Mouse (Mus musculus) intestine, embryonic 15.5 days (tissue): ENCODE results near the gene Ddx27. TPM values are rescaled to one million over a fixed set of nuclear protein-coding genes. Genes with fewer than 3 reads are reported as not detected.

Experiments
- ATAC-seq: fragments of 200-750 bp; cut with Nextera tagmentation; 2 replicates; pipeline ENCODE4 v1.8.0; 2017; ENCODE audit warnings: moderate TSS enrichment, moderate library complexity
- H3K27ac ChIP-seq: fragments of 300-500 bp; sonication (generic); 2 replicates; pipeline ENCODE4 v1.5.1; 2015; ENCODE audit warnings: mild to moderate bottlenecking, inconsistent platforms
- H3K27me3 ChIP-seq: fragments of 300-500 bp; sonication (generic); replicated peaks from 2 replicates; pipeline ENCODE4 v1.6.1; 2015; ENCODE audit warnings: inconsistent platforms
- H3K36me3 ChIP-seq: fragments of 300-500 bp; sonication (generic); 2 replicates; pipeline ENCODE4 v1.6.1; 2015; ENCODE audit warnings: inconsistent platforms
- H3K4me1 ChIP-seq: fragments of 300-500 bp; sonication (generic); replicated peaks from 2 replicates; pipeline ENCODE4 v1.6.1; 2015; ENCODE audit warnings: inconsistent platforms
- H3K4me2 ChIP-seq: fragments of 300-500 bp; sonication (generic); replicated peaks from 2 replicates; pipeline ENCODE4 v1.6.1; 2015; ENCODE audit warnings: mild to moderate bottlenecking, inconsistent platforms
- H3K4me3 ChIP-seq: fragments of 300-500 bp; sonication (generic); replicated peaks from 2 replicates; pipeline ENCODE4 v1.5.1; 2015; ENCODE audit warnings: inconsistent platforms
- H3K9ac ChIP-seq: fragments of 300-500 bp; sonication (generic); 2 replicates; pipeline ENCODE4 v1.6.1; 2015; ENCODE audit warnings: inconsistent platforms
- H3K9me3 ChIP-seq: fragments of 300-500 bp; sonication (generic); 2 replicates; pipeline ENCODE4 v1.6.1; 2016; ENCODE audit warnings: inconsistent platforms
- WGBS: fragments of 180-500 bp; shearing (Covaris S2); methylation state at CpG from one replicate; pipeline ENCODE4 v1.1.7; 2015; 5-methylcytosine and 5-hydroxymethylcytosine counted together
- polyA plus RNA-seq: library from polyadenylated mRNA; unstranded; fragments of >200 nt; fragmentation: Nextera tagmentation; extraction: Ambion mirVana; gene quantifications from 2 replicates; pipeline ENCODE4 v1.2.1, GENCODE M21; 2015

Ddx27 gene
- polyA plus RNA-seq, 1 experiment from 2014 or later: 45.9 TPM

DNA sequence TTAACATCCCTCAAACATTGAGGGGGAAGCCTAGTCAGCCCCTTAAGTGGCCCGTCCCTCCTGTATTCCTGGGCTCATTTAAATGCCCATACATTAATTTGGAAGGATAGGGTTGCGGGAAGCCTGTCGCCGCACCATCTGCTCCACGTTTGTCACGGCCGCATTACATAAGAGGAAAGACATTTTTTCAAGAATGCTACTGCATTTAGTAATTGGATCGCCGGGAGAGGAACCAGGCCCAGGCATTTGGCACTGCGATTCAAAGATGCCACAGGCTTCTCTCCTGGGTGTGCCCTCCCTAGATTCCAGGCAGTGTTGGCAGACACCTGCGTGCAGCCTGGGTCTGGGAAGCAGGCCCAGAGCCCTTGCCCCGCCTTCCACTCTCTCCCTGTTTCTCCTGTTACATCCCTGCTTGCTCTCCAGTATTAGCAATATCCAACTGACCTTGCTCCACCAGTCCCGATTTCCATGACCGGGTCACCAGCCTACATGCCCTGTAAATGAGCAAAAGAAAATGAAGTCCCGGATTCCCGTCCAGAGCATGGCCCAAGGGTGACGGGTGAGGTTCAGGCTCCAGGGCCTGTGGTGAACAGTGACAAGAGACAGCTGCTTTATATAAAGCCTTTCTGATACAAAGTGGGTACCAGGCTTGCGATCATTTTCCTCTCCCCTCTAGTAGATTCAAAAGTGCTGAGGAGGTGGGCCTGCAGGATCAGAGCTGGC, 64.7 kb downstream of the Ddx27 start:
- Histone ChIP-seq H3K4me3 (no peak overlapping the region), H3K4me2 (no peak overlapping the region), H3K4me1 (peaks cover 15% of the 10 kb centered on the region), H3K9ac (no peak overlapping the region), H3K36me3 (no peaks in the 10 kb centered on the region), H3K9me3 (no peaks in the 10 kb centered on the region), H3K27ac (no peak overlapping the region), H3K27me3 (no peaks in the 10 kb centered on the region)
- ATAC-seq: peak; percentile 31
- WGBS: 52% methylated on average over 18 of the region's 18 CpGs

DNA sequence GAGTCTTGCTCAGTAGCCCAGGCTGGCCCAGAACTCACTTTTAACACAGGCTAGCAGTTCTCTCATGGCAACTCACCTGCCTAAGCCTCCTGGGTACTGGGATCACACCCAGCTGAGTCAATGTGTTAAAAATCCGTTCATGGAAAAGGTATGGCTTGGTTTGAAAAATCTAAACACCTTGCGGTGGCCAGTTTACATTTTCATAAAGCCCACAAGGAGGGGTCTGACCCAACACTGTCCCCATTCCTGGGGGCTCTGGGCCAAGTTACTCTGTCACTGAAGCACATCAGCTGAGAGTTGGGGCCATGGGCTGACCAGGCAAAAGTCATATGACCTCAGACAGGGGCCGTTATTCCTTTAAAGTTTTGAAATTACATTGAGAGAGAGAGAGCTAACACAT, 65.4 kb downstream of the Ddx27 start:
- WGBS: 70% methylated on average over 3 of the region's 3 CpGs
- Histone ChIP-seq H3K4me2 (no peak overlapping the region), H3K36me3 (no peaks in the 10 kb centered on the region), H3K27me3 (no peaks in the 10 kb centered on the region), H3K27ac (no peak overlapping the region), H3K9ac (no peak overlapping the region), H3K4me1 (peaks cover 15% of the 10 kb centered on the region), H3K4me3 (no peak overlapping the region), H3K9me3 (no peaks in the 10 kb centered on the region)
- no peak for ATAC-seq

GRCm38 (mm10) chr2:167081135-167081534, 66.1 kb downstream of the Ddx27 start:
- Histone ChIP-seq H3K9me3 (no peaks in the 10 kb centered on the region), H3K9ac (no peak overlapping the region), H3K27me3 (no peaks in the 10 kb centered on the region), H3K4me2 (no peak overlapping the region), H3K27ac (no peak overlapping the region), H3K4me1 (peaks cover 15% of the 10 kb centered on the region), H3K4me3 (no peak overlapping the region), H3K36me3 (no peaks in the 10 kb centered on the region)
- no peak for ATAC-seq
- WGBS: 67% methylated on average over 6 of the region's 6 CpGs

- Histone ChIP-seq H3K27me3 (no peaks in the 10 kb centered on the region), H3K9me3 (no peaks in the 10 kb centered on the region), H3K27ac (no peak overlapping the region), H3K4me2 (no peak overlapping the region), H3K4me1 (peaks cover 15% of the 10 kb centered on the region), H3K9ac (no peak overlapping the region), H3K36me3 (no peaks in the 10 kb centered on the region), H3K4me3 (no peak overlapping the region)
- no peak for ATAC-seq
- 12% methylated on average over 4 of the region's 4 CpGs for WGBS
These were observed 66.6 kb downstream of the Ddx27 start for GRCm38 (mm10) chr2:167081639-167082038.

Other genes starting within 250 kb of the Ddx27 start
- gene Trp53rkb, start 222.7 kb upstream of the Ddx27 start, polyA plus RNA-seq: 6.4 and 6.7 TPM in 2 replicates
- gene Arfgef2, start 209.6 kb upstream of the Ddx27 start, polyA plus RNA-seq: 6.7 and 6.9 TPM in 2 replicates
- gene Cse1l, start 109.2 kb upstream of the Ddx27 start, polyA plus RNA-seq: 92.2 and 107 TPM in 2 replicates
- 62.8 and 70.5 TPM in 2 replicates for gene Stau1, start 18.9 kb upstream of the Ddx27 start, polyA plus RNA-seq
- 7.7 and 7.8 TPM in 2 replicates for gene Znfx1, start 47.8 kb downstream of the Ddx27 start, polyA plus RNA-seq
- 1.1 and 1.7 TPM in 2 replicates for gene Kcnb1, start 175.0 kb downstream of the Ddx27 start, polyA plus RNA-seq
- 12.0 and 13.4 TPM in 2 replicates for gene Ptgis, start 225.4 kb downstream of the Ddx27 start, polyA plus RNA-seq